Mouse (Mus musculus): ENCODE results near the gene Socs2.

DNA sequence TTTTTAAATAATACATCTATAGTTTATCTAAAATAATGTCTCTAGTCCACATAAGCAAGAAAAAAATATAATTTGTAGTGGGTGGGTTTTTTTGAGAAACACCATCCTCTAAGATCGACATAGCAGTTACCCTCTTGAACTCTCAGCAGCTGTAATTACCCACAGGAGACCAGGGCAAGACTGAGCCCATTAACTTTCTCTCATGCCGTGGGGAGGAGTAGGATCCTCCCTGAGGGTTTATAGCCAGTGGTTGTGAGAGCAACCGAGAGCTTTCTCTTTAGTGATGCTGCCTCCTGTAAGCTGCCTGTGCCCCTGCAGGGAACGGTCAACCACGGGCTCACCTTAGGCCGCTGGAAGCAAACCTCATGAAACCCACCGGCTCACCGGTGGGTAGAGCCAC is 24.9 kb downstream of the Socs2 start:
- TF ChIP-seq MYOG (IDR thresholded peaks at IDR 0.05; ENCODE audit: control insufficient read depth in 1 of 3, insufficient read depth in 1 of 3, insufficient read length in 2 of 3, low read depth in 2 of 3) (no peak), POLR2A (IDR thresholded peaks at IDR 0.05; ENCODE audit: insufficient read length, low read depth) (no peak), USF1 (IDR thresholded peaks at IDR 0.05; ENCODE audit: low read depth) (no peak), MAX (IDR thresholded peaks at IDR 0.05; ENCODE audit: low read depth) (no peak), REST (IDR thresholded peaks at IDR 0.05; ENCODE audit: insufficient read depth, insufficient read length) (no peak), TCF3 (IDR thresholded peaks at IDR 0.05; ENCODE audit: insufficient read length, low read depth) (no peak), CEBPB (IDR thresholded peaks at IDR 0.05; ENCODE audit: insufficient read depth, poor library complexity, severe bottlenecking) (no peak)

Data from myocyte (in vitro differentiated cells).